Mouse (Mus musculus) bone marrow, adult 2 months (tissue): Measurements from ENCODE around the gene Smoc1.

Experiments
- CTCF ChIP-seq: fragments of 200-500 bp; IDR thresholded peaks from 2 replicates; pipeline ENCODE4 v1.5.1; 2011; ENCODE audit warnings: low read length, control low read depth; ENCODE audit not compliant: control insufficient read depth, insufficient read depth
- POLR2A ChIP-seq: fragments of 200-500 bp; IDR thresholded peaks from 2 replicates; pipeline ENCODE4 v1.6.1; 2011; ENCODE audit warnings: low read depth, mild to moderate bottlenecking, control low read depth, low read length, borderline replicate concordance; ENCODE audit not compliant: control insufficient read depth

GRCm38 (mm10) chr12:80986628-80987027, 40.0 kb upstream of the Smoc1 start:
- no peak for TF ChIP-seq CTCF
- no peak for TF ChIP-seq POLR2A
